Mouse (Mus musculus) forebrain, embryonic 14.5 days (tissue): Measurements from ENCODE around the gene Snx29. TPM values are rescaled to one million over a fixed set of nuclear protein-coding genes. Genes with fewer than 3 reads are reported as not detected.

Experiments used
- ATAC-seq: fragments of 200-750 bp; cut with Nextera tagmentation; 2 replicates; pipeline ENCODE4 v1.8.0; 2017; ENCODE audit warnings: mild to moderate bottlenecking, moderate library complexity
- DNase-seq: peaks from one replicate; pipeline ENCODE4 v3.0.0-alpha.2; 2015; ENCODE audit warnings: low spot score
- H3K27ac ChIP-seq: fragments of 300-500 bp; sonication (generic); 2 replicates; pipeline ENCODE4 v1.5.1; 2014; ENCODE audit warnings: low read depth, mild to moderate bottlenecking, control low read depth, low read length, moderate library complexity
- H3K27me3 ChIP-seq: fragments of 300-500 bp; sonication (generic); replicated peaks from 2 replicates; pipeline ENCODE4 v1.6.1; 2014; ENCODE audit warnings: low read length, control low read depth, mixed read lengths; ENCODE audit not compliant: control insufficient read depth, insufficient read depth
- H3K36me3 ChIP-seq: fragments of 300-500 bp; sonication (generic); 2 replicates; pipeline ENCODE4 v1.6.1; 2014; ENCODE audit warnings: low read length, control low read depth; ENCODE audit not compliant: control insufficient read depth, insufficient read depth
- H3K4me1 ChIP-seq: fragments of 300-500 bp; sonication (generic); 2 replicates; pipeline ENCODE4 v1.6.1; 2014; ENCODE audit warnings: antibody characterized with exemption, low read length, control low read depth; ENCODE audit not compliant: control insufficient read depth, insufficient read depth
- H3K4me2 ChIP-seq: fragments of 300-500 bp; sonication (generic); 2 replicates; pipeline ENCODE4 v1.6.1; 2014; ENCODE audit warnings: mild to moderate bottlenecking, control low read depth, low read length
- H3K4me3 ChIP-seq: fragments of 300-500 bp; sonication (generic); 2 replicates; pipeline ENCODE4 v1.5.1; 2014; ENCODE audit warnings: low read depth, low read length, control low read depth
- H3K9ac ChIP-seq: fragments of 300-500 bp; sonication (generic); 2 replicates; pipeline ENCODE4 v1.6.1; 2014; ENCODE audit warnings: mild to moderate bottlenecking, low read length, control low read depth, moderate library complexity
- H3K9me3 ChIP-seq: fragments of 300-500 bp; sonication (generic); replicated peaks from 2 replicates; pipeline ENCODE4 v1.6.1; 2016; ENCODE audit warnings: low read length, control low read depth, mixed read lengths; ENCODE audit not compliant: control insufficient read depth
- WGBS: fragments of 180-500 bp; shearing (Covaris S2); extraction: QIAGEN DNeasy Blood & Tissue Kit; methylation state at CpG from one replicate; pipeline ENCODE4 v1.1.7; 2014; 5-methylcytosine and 5-hydroxymethylcytosine counted together
- polyA plus RNA-seq: library from polyadenylated mRNA; unstranded; fragments of >200 nt; fragmentation: Nextera tagmentation; extraction: Ambion mirVana; gene quantifications from 2 replicates; pipeline ENCODE4 v1.2.1, GENCODE M21; 2014

The Snx29 gene
- polyA plus RNA-seq, 1 experiment from 2014 or later, result 3.8 TPM

- Histone ChIP-seq H3K9me3 (no peaks in the 10 kb centered on the region), H3K27me3 (no peaks in the 10 kb centered on the region), H3K4me3 (no peak overlapping the region), H3K27ac (no peak overlapping the region; the same call in 1 of the 2 replicates), H3K4me1 (no peaks in the 10 kb centered on the region; the same call in 1 of the 2 replicates), H3K9ac (no peak overlapping the region), H3K36me3 (no peaks in the 10 kb centered on the region), H3K4me2 (no peak overlapping the region)
- DNase-seq (no peak), ATAC-seq (peak; percentile 37; the same call in 1 of the 2 replicates)
- WGBS, result 59% methylated on average over 4 of the region's 4 CpGs
Observed at GRCm38 (mm10) chr16:11646745-11647289, 324.1 kb downstream of the Snx29 start.

DNA sequence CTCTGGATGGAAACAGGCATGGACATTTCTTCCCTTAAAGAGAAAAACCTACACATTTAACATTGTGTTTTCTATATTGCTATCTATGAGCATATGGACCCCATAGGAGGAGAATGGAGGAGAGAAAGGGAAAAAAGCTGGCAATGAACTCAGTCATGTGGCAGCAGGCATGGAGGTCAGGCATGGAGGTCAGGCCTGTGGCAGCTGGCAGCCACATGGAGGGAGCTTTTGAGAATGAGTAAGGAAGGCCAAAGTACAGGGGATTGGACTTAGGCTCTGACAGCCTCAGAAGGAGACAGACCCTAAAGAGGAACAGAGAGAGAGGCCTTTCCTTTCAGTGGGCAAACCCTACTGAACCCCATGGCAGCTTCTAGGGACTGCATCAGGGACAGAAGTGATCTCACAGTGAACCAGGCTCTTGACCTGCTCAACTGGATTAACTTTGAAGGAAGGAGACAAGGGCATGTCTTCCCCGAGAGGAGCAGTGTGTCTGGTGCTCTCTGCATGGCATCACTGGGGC, 325.5 kb downstream of the Snx29 start:
- ATAC-seq (no peak), DNase-seq (no peak)
- Histone ChIP-seq H3K9ac (no peak overlapping the region), H3K27ac (no peak overlapping the region), H3K36me3 (no peaks in the 10 kb centered on the region), H3K4me1 (no peaks in the 10 kb centered on the region; the same call in 1 of the 2 replicates), H3K27me3 (no peaks in the 10 kb centered on the region), H3K4me3 (no peak overlapping the region), H3K9me3 (no peaks in the 10 kb centered on the region), H3K4me2 (no peak overlapping the region)
- WGBS, result 73% methylated on average over 1 of the region's 1 CpGs

DNA sequence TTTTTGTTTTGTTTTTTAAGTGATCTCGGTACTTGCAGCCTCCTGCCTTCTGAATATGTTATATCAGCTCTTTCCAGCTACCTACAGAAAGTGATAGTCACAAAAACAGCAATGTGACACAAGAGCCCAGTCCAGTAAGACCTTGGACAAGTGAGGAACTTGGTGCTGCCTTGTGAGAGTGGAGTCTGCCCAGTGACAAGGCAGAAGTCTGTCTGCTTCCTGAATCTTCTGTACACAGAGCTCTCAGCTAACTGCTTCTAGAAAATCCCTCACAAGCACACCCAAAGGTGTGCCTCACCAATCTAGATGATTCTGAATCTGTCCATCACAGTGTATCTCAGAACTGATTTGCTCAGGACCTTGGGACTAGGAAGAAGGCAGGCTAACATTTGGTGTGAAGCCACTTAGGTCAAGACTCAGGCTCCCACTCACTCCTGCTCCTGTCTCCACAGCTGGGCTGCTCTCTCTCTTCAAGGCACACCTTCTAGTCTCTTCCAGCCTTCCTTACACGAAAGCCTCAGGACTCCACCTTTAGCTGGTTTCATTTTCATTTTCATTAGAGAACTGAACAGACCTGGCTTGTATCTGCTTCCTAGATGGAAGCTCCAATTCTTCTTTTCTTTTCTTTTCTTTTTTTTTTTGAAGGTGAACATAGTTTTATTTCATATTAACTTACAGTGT, 330.1 kb downstream of the Snx29 start:
- Histone ChIP-seq H3K9ac (no peak overlapping the region), H3K27ac (no peak overlapping the region), H3K4me2 (no peak overlapping the region), H3K27me3 (no peaks in the 10 kb centered on the region), H3K4me3 (no peak overlapping the region), H3K9me3 (no peaks in the 10 kb centered on the region), H3K36me3 (no peaks in the 10 kb centered on the region), H3K4me1 (no peaks in the 10 kb centered on the region)
- ATAC-seq, result no peak
- 79% methylated on average over 2 of the region's 2 CpGs for WGBS
- DNase-seq, result no peak

DNA sequence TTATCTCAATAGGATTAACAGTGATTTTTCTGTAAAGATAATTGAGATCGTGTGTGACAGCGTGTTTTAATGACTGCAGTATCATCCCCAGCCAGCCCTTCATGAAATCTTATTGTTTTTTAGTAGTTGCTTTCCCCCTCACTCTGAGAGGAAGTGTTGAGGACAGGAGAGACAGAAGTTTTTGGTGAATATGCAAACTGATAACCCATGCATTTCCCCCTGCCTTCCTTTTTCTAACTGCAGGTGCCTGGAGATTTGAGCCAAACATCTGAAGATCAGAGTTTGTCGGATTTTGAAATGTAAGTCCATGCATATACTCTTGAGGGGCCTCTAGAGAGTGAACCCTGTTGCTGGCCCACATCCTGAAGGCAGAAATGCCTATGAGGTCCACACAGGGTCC, 333.2 kb downstream of the Snx29 start:
- ATAC-seq, result no peak
- no peak for DNase-seq
- no peak overlapping the region for H3K4me3 ChIP-seq
- WGBS, result 89% methylated on average over 3 of the region's 3 CpGs
- H3K36me3 ChIP-seq, result no peaks in the 10 kb centered on the region
- no peaks in the 10 kb centered on the region for H3K4me1 ChIP-seq
- no peaks in the 10 kb centered on the region for H3K27me3 ChIP-seq
- no peak overlapping the region for H3K9ac ChIP-seq
- H3K4me2 ChIP-seq, result no peak overlapping the region
- no peaks in the 10 kb centered on the region for H3K9me3 ChIP-seq
- no peak overlapping the region for H3K27ac ChIP-seq

DNA sequence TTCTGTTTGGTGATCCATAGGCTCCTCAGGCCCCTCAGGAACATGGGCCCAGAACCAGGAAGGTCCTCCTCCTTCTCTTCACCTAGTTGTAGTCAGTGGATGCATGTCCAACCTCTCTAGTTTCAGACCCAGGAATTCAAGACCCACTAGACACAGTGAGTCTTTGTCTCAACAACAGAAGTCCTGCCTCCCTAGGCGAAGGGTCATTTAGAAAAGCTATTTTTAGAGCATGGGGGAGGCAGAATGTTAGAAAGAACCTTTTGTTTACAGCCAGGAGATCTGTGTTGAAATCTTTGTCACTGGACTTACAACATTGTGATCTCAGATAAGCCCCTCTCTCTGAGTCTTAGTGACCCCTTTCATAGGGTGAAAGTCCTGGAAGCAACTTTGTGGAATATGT, 334.4 kb downstream of the Snx29 start:
- no peak overlapping the region for H3K4me3 ChIP-seq
- H3K27me3 ChIP-seq, result no peaks in the 10 kb centered on the region
- ATAC-seq (no peak), DNase-seq (no peak)
- no peaks in the 10 kb centered on the region for H3K9me3 ChIP-seq
- no peaks in the 10 kb centered on the region for H3K36me3 ChIP-seq
- H3K4me1 ChIP-seq, result no peaks in the 10 kb centered on the region
- H3K4me2 ChIP-seq, result no peak overlapping the region
- H3K9ac ChIP-seq, result no peak overlapping the region
- H3K27ac ChIP-seq, result no peak overlapping the region
- 22% methylated on average over 1 of the region's 1 CpGs for WGBS

DNA sequence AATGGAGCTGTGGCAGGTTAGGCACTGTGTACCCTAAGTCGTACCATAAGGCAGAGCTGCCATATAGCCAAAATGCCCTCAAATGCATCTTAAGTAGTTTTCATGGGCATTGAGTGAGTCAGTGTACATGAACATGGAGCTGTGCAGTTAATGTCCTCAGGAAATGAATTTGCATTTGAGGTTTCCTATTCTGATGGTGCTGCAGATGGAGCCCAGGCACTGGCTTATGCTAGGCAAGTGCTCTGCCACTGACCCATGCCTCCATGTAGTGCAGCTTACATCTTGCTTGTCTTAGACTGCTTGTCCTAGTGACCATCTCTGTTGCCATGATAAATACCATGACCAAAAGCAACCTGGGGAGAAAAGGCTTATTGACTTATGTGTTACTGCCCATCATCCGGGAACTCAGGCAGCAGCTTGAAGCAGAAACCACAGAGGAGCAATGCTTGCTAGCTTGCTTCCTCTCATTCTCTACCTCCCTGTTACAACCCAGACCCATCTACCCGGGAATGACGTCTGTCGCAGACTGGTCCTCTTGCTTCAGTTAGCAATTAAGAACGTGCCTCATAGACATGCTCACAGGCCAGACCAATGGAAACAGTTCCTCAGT, 336.5 kb downstream of the Snx29 start:
- H3K4me1 ChIP-seq, result no peaks in the 10 kb centered on the region
- WGBS, result 85% methylated on average over 6 of the region's 6 CpGs
- no peak for ATAC-seq

DNA sequence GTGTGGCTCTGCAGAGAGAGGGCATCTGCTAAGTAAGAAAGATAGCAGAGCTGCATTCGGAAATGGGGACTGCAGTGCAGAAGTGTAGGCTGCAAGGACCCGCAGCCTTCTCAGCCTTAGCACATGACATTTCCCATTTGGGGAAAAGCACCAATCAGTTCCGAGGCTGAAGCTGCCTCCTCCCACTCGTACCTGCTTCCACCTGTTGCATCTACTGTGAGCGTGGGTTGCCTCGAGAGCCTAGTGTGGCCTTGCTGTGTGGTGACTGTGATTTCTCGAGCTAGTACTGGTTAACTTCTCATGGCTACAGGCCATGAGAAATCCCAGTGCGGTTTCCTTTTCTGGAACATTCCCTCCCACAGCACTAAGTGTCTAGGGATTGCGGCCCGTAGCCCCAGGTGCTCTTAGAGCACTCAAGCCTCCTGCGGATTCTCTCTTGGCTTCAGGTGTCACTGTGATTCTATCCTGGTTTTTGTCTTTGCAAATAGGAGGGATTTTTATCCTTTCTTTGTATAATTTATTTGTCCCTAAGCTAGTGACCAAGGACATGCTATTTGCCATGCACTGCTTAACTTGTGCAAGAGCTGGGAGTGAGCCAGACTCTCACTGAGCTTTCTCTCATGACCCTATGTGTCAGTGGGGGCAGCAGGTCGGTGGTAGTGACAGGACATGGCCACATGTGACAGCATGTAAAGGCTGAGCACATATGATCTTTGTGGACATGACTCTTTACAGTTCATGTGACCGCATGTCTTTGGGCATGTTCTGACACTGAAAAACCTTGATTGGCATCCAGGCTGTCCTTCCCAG, 342.4 kb downstream of the Snx29 start:
- H3K27ac ChIP-seq, result no peak overlapping the region
- 91% methylated on average over 13 of the region's 13 CpGs for WGBS
- no peaks in the 10 kb centered on the region for H3K9me3 ChIP-seq
- H3K27me3 ChIP-seq, result no peaks in the 10 kb centered on the region
- H3K4me1 ChIP-seq, result no peaks in the 10 kb centered on the region
- no peak overlapping the region for H3K4me2 ChIP-seq
- ATAC-seq (no peak), DNase-seq (no peak)
- no peak overlapping the region for H3K4me3 ChIP-seq
- H3K36me3 ChIP-seq, result no peaks in the 10 kb centered on the region
- H3K9ac ChIP-seq, result no peak overlapping the region

More for the DNA sequence above, 336.5 kb downstream of the Snx29 start:
- Histone ChIP-seq H3K27me3 (no peaks in the 10 kb centered on the region), H3K36me3 (no peaks in the 10 kb centered on the region), H3K9ac (no peak overlapping the region), H3K9me3 (no peaks in the 10 kb centered on the region), H3K4me3 (no peak overlapping the region), H3K4me2 (no peak overlapping the region), H3K27ac (no peak overlapping the region)
- no peak for DNase-seq

- no peaks in the 10 kb centered on the region for H3K36me3 ChIP-seq
- H3K27me3 ChIP-seq, result no peaks in the 10 kb centered on the region
- H3K4me3 ChIP-seq, result no peak overlapping the region
- no peak overlapping the region for H3K9ac ChIP-seq
- ATAC-seq (no peak), DNase-seq (no peak)
- no peaks in the 10 kb centered on the region; the same call in 1 of the 2 replicates for H3K4me1 ChIP-seq
- H3K4me2 ChIP-seq, result no peak overlapping the region
- 91% methylated on average over 6 of the region's 6 CpGs for WGBS
- H3K9me3 ChIP-seq, result no peaks in the 10 kb centered on the region
- no peak overlapping the region for H3K27ac ChIP-seq
Observed at GRCm38 (mm10) chr16:11665869-11666268, 343.2 kb downstream of the Snx29 start.
